Mouse (Mus musculus) heart, postnatal 0 days (tissue): ENCODE results near the gene Pygm.

ENCODE experiments used
- CTCF ChIP-seq: IDR thresholded peaks from 2 replicates; pipeline ENCODE4 v1.5.1; 2016; ENCODE audit warnings: antibody characterized with exemption, control low read depth, low read depth
- EP300 ChIP-seq: IDR thresholded peaks from 2 replicates; pipeline ENCODE4 v1.6.1; 2016; ENCODE audit warnings: antibody characterized with exemption, low read depth

- TF ChIP-seq CTCF = no peak
- TF ChIP-seq EP300 = no peak
Measured at GRCm38 (mm10) chr19:6445761-6446423, 61.7 kb downstream of the Pygm start.
